Mouse (Mus musculus) brain, embryonic 14.5 days (tissue): Measurements from ENCODE around the gene Stx1a. TPM values are rescaled to one million over a fixed set of nuclear protein-coding genes. Genes with fewer than 3 reads are reported as not detected.

Source experiments
- DNase-seq: peaks from one replicate; pipeline ENCODE4 v3.0.0-alpha.2; 2011; ENCODE audit warnings: low read depth
- CTCF ChIP-seq: fragments of 200-500 bp; IDR thresholded peaks from 2 replicates; pipeline ENCODE4 v1.5.1; 2012; ENCODE audit warnings: inconsistent platforms, mild to moderate bottlenecking, moderate library complexity, borderline replicate concordance; ENCODE audit not compliant: insufficient read depth, insufficient read length; ENCODE audit errors: extremely low read depth
- POLR2A ChIP-seq: fragments of 200-500 bp; IDR thresholded peaks from 2 replicates; pipeline ENCODE4 v1.6.1; 2012; ENCODE audit warnings: mild to moderate bottlenecking, inconsistent platforms, borderline replicate concordance; ENCODE audit not compliant: poor library complexity, insufficient read depth, insufficient read length, severe bottlenecking; ENCODE audit errors: extremely low read depth
- polyA plus RNA-seq: library from polyadenylated mRNA; depleted of rRNA; stranded (reverse); fragments of >200 nt; gene quantifications from 2 replicates; pipeline ENCODE4 v1.2.3, GENCODE M21; 2012

Stx1a gene
- polyA plus RNA-seq, 1 experiment, result 152 TPM

DNA sequence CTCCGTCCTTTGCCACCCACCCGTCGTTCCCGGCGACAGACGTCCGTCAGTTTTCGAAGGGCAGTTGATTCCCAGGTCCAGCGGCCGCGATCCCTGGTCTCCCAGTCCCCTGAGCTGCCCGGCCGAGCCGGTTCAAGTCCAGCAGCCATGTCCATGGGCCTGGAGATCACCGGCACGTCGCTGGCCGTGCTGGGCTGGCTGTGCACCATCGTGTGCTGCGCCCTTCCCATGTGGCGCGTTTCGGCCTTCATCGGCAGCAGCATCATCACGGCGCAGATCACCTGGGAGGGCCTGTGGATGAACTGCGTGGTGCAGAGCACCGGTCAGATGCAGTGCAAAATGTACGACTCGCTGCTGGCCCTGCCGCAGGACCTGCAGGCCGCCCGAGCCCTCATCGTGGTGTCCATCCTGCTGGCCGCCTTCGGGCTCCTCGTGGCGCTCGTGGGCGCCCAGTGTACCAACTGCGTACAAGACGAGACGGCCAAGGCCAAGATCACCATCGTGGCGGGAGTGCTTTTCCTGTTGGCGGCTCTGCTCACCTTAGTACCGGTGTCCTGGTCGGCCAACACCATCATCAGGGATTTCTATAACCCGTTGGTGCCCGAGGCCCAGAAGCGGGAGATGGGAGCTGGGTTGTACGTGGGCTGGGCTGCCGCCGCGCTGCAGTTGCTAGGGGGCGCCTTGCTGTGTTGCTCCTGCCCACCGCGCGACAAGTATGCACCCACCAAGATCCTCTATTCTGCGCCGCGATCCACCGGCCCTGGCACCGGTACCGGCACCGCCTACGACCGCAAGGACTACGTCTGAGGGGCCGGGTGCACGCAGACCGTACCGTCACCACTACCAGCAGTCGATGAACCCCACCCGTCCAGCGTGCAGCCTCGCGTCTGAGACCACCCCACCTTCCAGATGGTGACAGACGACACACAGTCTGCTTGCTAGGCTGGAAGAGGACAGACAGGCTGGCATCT, 36.7 kb upstream of the Stx1a start:
- peak; percentile 59 for DNase-seq
- TF ChIP-seq CTCF (no peak), POLR2A (no peak)

DNA sequence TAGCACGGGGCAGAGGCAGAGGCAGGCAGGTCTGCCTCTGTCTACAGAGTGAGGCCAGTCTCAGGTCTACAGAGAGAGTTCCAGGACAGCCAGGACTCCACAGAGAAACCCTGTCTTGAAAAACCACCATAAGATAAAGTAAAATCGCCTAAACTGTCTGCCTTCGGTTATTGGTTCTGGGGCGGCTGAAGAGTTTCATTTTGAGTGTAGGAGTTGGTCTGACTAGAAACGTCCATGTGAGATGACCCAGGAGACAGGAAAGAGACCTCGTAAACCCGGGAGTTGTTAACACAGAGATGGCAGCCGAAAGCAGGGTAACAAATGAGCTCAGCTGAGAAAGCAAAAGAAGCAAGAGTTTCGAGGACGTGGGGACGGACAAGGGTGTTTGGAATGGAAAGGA, 34.1 kb upstream of the Stx1a start:
- TF ChIP-seq POLR2A (no peak), CTCF (no peak)
- DNase-seq, result no peak

DNA sequence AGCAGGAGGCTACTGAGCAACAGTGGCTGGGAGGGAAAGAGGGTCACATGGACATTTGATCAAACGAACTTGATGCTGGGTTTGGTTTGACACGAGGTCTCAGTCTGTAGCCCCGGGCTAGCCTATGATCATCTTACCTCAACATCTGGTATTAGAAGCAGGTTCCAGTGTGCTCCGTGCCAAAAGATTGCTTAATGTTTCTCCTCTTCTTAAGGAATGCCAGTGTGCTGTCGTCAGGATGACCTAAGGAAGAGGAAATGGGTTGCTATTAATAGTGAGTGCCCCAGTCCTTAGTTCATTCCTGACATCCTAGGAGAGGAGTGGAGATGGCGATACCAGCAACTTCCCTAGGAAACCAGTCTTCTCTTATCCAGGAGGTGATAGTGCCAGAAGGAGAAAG, 33.5 kb upstream of the Stx1a start:
- DNase-seq, result no peak
- no peak for TF ChIP-seq CTCF

GRCm38 (mm10) chr5:134992566-134992965, 30.7 kb upstream of the Stx1a start:
- no peak for DNase-seq
- TF ChIP-seq CTCF (no peak), POLR2A (no peak)

DNA sequence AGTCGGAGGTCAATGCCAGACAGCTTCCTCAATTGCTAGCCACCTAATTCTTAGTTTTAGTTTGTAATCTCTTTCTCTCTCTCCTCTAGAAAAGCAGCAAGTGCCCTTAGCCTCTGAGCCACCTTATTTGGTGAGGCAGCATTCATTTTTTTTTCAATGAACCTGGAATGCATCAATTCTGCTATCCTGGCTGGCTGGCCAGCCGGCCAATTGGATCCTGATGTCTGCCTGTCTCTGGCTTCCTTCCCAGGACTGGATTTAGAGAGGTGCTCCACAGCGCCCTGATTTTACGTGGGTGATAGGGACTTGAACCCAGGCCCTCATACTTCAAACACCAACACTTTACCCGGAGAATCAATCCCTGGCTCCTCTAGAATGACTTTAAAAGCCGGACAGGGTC, 24.9 kb upstream of the Stx1a start:
- no peak for DNase-seq
- no peak for TF ChIP-seq POLR2A
- no peak for TF ChIP-seq CTCF

DNA sequence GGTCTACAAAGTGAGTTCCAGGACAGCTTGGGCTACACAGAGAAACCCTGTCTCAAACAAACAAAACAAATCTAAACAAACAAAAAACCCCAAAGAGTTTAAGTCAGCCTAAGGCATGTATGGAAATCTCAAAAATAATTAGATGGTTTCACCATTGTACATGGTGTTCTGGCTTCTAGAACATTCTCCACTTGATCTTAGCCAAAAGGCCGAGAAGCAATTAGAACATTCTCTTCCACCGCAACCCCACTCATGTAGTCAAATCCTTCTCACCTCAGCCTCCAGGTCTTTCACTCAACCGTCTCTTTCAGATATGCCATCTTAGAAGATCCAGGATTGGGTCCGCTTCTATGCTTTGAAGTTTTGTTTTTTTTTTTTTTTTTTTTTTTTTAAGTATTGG, 23.5 kb upstream of the Stx1a start:
- TF ChIP-seq CTCF (no peak), POLR2A (no peak)
- DNase-seq, result no peak

- TF ChIP-seq CTCF (no peak), POLR2A (no peak)
- peak; percentile 46 for DNase-seq
Measured at GRCm38 (mm10) chr5:135000751-135001150, 22.5 kb upstream of the Stx1a start.

- no peak for TF ChIP-seq POLR2A
- TF ChIP-seq CTCF, result peak; percentile 51
- peak; percentile 83 for DNase-seq
Measured at GRCm38 (mm10) chr5:135001309-135001708, 22.0 kb upstream of the Stx1a start.

DNA sequence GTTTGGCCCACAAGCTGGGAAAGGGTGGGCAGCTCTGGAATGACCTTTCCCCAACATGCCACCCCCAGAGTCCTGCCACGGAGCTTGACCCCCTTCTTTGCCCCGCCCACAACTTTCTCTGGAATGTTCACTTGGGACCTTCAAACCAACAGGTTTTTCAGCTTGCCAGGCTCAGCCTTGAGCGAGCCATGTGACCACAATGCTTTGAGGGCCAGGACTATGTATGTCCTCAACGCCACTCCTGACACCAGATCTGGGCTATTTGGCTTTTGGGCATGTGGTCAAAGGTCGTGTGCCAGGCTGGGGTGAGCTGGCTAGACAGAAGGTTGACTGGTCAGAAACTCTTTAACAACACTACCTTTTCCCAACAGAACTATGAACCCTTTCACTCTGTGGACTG, 21.1 kb upstream of the Stx1a start:
- TF ChIP-seq POLR2A (no peak), CTCF (no peak)
- DNase-seq, result no peak

DNA sequence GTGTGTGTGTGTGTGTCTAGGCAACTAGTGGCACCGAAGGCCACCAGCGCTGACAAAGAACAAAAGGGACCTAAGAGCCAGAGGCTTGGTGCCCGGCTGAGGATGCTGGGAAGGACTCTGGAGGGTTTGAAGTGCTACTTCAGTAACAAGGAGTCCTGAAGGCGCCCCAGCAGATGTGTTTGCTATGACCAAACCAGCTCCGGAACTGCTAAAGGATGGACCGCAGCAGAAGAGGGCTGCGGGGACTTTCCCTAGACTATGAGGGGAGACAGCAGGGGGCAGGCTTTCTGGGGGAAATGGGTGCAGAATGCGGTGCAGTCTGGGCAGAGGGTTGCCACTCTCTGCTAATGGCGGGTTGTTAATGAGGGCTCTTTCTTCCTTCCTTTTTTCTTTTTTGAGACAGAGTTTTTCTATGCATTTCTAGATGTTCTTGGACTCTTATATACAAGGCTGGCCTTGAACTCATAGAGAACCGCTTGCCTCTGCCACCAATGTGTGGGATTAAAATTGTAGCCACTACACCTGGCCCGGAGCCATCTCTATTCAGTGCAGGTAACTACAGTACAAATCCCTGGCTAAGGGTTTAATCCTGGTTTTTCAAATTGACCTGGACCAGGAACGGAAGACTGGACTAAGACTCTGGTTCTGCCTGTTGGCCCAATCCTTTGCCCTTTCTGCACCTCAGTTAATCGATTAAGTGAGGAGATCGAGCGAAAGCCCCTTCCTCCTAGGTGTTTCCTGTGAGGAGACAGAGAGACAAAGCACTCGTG, 15.3 kb upstream of the Stx1a start:
- DNase-seq, result peak; percentile 40
- TF ChIP-seq CTCF (peak; percentile 14; the same call in 1 of the 2 replicates), POLR2A (no peak)

DNA sequence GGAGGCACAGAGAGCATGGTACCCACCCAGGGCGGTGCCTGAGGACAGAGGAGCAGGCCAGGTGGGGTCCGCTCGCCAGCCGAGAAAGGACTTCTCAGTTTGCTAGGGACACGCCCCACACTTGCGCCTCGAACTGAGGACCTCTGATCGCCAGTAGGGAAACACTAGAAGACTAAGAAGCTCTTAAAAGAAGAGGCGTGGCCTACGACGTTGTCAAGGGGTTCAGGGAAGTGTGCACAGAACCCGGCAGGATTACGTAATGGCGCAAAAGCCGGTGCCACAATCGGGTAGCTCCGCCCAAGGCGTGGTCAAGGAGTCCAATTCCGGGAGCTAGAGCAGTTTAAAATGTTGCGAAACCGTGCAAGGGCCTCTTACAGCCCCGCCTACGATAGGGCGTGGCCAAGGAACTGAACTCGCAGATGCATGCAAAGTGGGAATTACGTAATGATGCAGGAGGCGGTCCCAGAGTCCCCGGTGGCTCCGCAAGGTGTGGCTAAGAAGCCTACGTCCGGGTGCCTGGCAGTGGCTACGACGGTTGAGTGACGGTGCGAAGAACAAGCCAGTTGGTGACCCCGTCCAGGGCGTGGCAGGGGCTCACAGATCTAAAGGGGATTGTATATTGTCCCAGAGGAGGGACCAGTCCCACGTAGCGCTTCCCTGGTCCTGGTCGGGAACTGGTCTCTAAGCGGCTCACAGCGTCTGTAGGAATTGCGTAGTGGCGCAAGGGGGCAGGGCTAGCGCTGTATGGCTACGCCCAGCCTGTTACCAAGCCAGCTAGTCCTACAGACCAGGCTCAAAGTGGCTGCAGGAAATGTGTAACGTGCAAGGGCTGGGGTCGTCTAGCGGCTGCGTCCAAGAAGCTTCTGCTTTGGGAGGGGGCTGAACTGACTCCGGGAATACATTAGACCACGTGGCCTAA, 14.4 kb upstream of the Stx1a start, which contains the start of gene Abhd11:
Gene Abhd11 (plus strand): TSS at position 482 of the 919 bp plus-strand sequence.
- peak; percentile 66; the same call in 1 of the 2 replicates for TF ChIP-seq POLR2A
- no peak for TF ChIP-seq CTCF
- peak; percentile 100 for DNase-seq
